Mouse (Mus musculus) erythroblast, embryonic 14.5 days (primary cell): Measurements from ENCODE around the gene Vgll3.

Experiments used
- GATA1 ChIP-seq: IDR thresholded peaks from 2 replicates; pipeline ENCODE4 v1.6.1; 2012; ENCODE audit warnings: low read length, inconsistent platforms, mixed read lengths
- TAL1 ChIP-seq: IDR thresholded peaks from 3 replicates; pipeline ENCODE4 v1.6.1; 2012; ENCODE audit warnings: low read length, inconsistent platforms, mixed read lengths

DNA sequence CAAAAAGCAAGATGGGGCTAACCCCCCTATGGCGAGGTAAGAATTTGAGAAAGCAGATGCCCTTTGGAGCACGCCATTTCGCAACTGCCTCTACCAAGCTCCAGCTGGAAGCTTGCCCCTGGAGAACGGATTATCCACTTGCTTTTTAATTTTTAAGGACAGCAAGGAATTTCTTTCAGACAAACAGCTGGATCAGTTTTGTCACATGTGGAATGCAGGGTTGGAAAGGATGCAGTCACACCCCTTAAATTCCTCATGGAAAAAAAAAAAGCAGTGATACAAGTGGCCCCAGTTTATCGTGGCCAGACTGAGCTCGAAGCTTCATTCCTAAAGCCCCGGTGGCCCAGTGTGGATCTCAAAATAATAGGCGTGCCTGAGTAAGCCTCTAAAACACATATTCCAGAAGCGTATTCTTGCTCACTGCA, 13.1 kb downstream of the Vgll3 start:
- TF ChIP-seq GATA1, result no peak
- no peak for TF ChIP-seq TAL1
